Mouse (Mus musculus): ENCODE data around the gene Ceacam19. TPM values are rescaled to one million over a fixed set of nuclear protein-coding genes. Genes with fewer than 3 reads are reported as not detected.
A peak's percentile ranks its signal among the peaks of the same experiment; 100 is the strongest.

Ceacam19 gene
- total RNA-seq, 2 experiments from 2014 or later = not detected

DNA sequence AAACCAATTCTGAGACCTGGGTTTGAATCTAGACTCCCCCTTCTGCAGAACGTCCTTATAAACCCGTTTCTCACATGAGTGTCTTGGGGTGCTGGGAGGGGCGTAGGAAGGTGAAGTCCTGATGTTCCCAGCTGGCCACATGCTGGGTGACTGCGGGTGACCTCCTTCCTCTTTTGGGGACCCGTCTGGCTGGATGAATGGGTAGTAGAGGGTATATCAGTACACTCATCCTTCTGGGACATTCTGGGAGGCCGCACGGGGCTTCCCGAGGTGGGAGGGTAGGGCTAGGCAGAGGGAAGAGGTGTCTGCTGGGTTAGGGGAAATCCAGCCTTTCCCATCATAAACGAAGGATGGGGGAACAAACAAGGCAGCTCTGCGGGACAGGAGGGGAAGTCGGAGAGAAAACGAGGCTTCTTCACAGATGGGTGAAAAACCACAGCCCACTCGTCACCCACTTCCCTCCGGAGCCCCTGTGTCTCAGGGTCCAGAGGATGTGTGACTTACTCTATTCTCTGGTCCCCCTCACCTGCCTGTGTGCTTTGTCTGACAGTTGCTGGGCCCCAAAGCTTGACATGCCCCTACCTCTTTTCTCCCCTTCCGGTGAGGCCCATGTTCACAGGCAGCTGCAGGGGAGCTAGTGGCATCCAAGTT is 43.1 kb downstream of the Ceacam19 start:
- intact Hi-C loops (cut with DNase I) = no loop called here
- no peak for DNase-seq (ENCODE audit: extremely low spot score in 1 of 2, low spot score in 2 of 2)

- intact Hi-C loops (cut with DNase I) = no loop called here
- peak in 1 of 2 experiments; percentile 68 for DNase-seq (ENCODE audit: extremely low spot score in 1 of 2, low spot score in 2 of 2)
Measured at GRCm38 (mm10) chr7:19843561-19843960, 44.2 kb downstream of the Ceacam19 start.

GRCm38 (mm10) chr7:19842885-19843504 is 44.8 kb downstream of the Ceacam19 start:
- DNase-seq (ENCODE audit: extremely low spot score in 1 of 2, low spot score in 2 of 2) = no peak
- intact Hi-C loops (cut with DNase I) = no loop called here

DNA sequence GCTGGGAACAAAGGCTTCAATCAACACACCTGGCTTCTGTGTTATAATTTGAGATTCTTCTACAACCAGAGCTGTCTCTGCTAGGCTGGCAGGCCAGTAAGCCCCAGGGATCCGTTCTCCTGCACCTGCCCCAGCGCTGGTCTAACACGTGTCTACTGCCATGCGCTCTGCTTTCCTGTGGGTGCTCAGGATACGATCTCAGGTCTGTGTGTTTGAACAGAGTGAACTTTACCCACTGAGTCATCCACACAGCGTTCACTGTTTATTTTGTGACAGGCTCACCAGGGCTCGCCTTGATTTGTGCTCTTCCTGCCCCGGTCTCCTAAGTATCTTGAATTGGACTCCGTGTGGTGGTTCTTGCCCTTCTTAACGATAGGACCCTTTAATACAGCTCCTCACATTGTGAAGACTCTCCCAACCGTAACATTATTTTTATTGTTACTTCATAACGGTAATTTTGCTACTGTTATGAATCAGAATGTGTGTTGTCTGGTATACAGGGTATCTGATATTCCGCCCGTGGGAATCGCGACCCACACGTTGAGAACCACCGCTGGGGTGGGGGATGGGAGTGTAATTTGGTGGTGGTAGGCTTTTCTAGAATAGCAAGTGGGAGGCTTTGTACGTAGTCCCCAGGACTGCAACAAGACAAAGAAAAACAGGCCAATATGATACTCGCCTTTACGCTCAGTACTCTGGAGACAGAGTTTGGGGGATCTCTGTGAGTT is 45.9 kb downstream of the Ceacam19 start:
- DNase-seq (ENCODE audit: extremely low spot score in 1 of 2, low spot score in 2 of 2) = no peak
- intact Hi-C loops (cut with DNase I) = no loop called here

GRCm38 (mm10) chr7:19840936-19841335 is 46.8 kb downstream of the Ceacam19 start:
- DNase-seq (ENCODE audit: extremely low spot score in 1 of 2, low spot score in 2 of 2) = no peak
- intact Hi-C loops (cut with DNase I) = no loop called here

GRCm38 (mm10) chr7:19840371-19840770 is 47.4 kb downstream of the Ceacam19 start:
- intact Hi-C loops (cut with DNase I) = no loop called here

DNA sequence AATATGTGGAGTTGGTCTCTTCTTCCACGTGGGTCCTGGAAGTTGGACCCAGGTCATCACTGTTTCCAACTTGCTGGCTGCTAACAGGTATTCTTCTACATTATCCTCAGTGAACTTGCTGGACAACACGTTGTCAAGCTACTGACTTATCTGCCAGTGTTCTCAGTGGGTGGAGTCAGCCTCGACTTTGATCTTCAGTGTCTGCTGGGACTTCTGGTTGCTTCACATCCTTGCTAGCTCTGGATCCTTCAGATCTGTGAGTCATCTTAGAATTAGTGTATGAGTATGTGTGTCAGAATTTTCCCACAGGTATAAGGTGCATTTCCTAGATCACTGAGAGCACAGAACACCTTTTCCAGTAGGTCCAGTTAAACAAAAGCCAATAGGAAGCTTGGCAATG is 50.9 kb downstream of the Ceacam19 start:
- intact Hi-C loops (cut with DNase I) = no loop called here
- DNase-seq (ENCODE audit: extremely low spot score in 1 of 2, low spot score in 2 of 2) = no peak

More at GRCm38 (mm10) chr7:19840371-19840770, 47.4 kb downstream of the Ceacam19 start:
- DNase-seq (ENCODE audit: extremely low spot score in 1 of 2, low spot score in 2 of 2) = no peak

GRCm38 (mm10) chr7:19834055-19834454 is 53.7 kb downstream of the Ceacam19 start:
- no peak for DNase-seq (ENCODE audit: extremely low spot score in 1 of 2, low spot score in 2 of 2)
- intact Hi-C loops (cut with DNase I) = loop anchor here (5.0 kb wide), 1 partner anchor 52 kb away; no protein-coding TSS in a partner anchor

DNA sequence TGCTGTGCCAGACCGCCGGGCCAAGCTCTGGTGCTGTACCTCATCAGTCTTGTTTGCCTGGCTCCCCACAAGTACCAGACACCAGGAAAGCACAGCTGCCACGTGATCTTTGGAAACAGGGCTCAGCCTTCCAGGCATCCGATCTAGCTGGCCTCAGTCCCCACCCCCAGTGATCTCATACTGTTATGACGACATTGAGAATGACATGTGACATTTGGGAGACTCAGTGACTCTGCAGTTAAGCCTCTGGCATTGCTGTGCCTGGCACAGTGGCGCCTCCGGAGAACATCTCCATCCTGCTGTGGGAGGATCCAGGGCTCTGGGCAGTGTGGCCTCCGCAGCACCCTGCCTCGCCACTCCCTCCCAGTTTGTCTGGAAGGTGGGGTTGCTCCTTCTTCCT is 55.9 kb downstream of the Ceacam19 start:
- DNase-seq (ENCODE audit: extremely low spot score in 1 of 2, low spot score in 2 of 2) = no peak
- intact Hi-C loops (cut with DNase I) = loop anchor here (5.0 kb wide), 1 partner anchor 50 kb away; no protein-coding TSS in a partner anchor

- intact Hi-C loops (cut with DNase I) = loop anchor here (5.0 kb wide), 1 partner anchor 48 kb away; no protein-coding TSS in a partner anchor
- peak in 1 of 2 experiments; percentile 81 for DNase-seq (ENCODE audit: extremely low spot score in 1 of 2, low spot score in 2 of 2)
Measured at GRCm38 (mm10) chr7:19830682-19831156, 57.0 kb downstream of the Ceacam19 start.

DNA sequence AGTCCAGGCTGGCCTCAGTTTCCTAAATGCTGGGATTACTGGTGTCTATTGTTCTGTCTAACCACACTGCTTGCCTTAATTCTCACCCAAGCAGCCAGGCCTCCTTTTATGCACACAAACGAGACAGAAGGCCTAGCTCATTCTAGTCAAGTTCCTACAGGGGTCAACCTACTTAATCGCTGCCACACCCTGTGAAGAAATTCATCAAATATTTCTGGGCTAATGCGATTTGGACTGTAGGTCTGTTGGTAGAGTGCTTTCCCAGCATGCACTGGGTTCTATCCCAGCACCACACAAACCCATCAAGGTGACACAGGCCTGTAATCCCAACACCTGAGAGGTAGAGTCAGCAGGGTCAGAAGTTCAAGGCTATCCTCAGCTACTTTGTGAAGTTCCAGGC is 58.1 kb downstream of the Ceacam19 start:
- intact Hi-C loops (cut with DNase I) = loop anchor here (5.0 kb wide), 1 partner anchor 47 kb away; no protein-coding TSS in a partner anchor
- no peak for DNase-seq (ENCODE audit: extremely low spot score in 1 of 2, low spot score in 2 of 2)

GRCm38 (mm10) chr7:19826756-19827155 is 61.0 kb downstream of the Ceacam19 start:
- intact Hi-C loops (cut with DNase I) = no loop called here
- no peak for DNase-seq (ENCODE audit: extremely low spot score in 1 of 2, low spot score in 2 of 2)

Other genes starting within 250 kb of the Ceacam19 start
- gene Clptm1, start 222.9 kb downstream of the Ceacam19 start, total RNA-seq (2021) = 100 to 1,000 TPM; 144 to 147 TPM
- gene Apoc2, start 210.0 kb downstream of the Ceacam19 start, total RNA-seq (2021) = not detected
- not detected for gene Gm44805, start 206.5 kb downstream of the Ceacam19 start, total RNA-seq (2021)
- gene Apoc4, start 206.5 kb downstream of the Ceacam19 start, total RNA-seq (2021) = not detected
- 1 to 10 TPM; 3.1 to 3.3 TPM for gene Apoc1, start 195.3 kb downstream of the Ceacam19 start, total RNA-seq (2021)
- 1,000 to 10,000 TPM; 1,326 to 1,376 TPM for gene Apoe, start 188.8 kb downstream of the Ceacam19 start, total RNA-seq (2021)
- 100 to 1,000 TPM; 114 to 118 TPM for gene Tomm40, start 172.5 kb downstream of the Ceacam19 start, total RNA-seq (2021)
- gene Nectin2, start 137.5 kb downstream of the Ceacam19 start, total RNA-seq (2021) = 10 to 100 TPM; 18.9 to 22.0 TPM
- 10 to 100 TPM; 10.3 to 10.9 TPM for gene Bcam, start 116.9 kb downstream of the Ceacam19 start, total RNA-seq (2021)
- not detected for gene Cblc, start 91.2 kb downstream of the Ceacam19 start, total RNA-seq (2021)
- 1 to 10 TPM in 1 of 2 experiments, not detected in 1; 1.0 TPM for gene Bcl3, start 65.2 kb downstream of the Ceacam19 start, total RNA-seq (2021)
- gene Gm19345, start 36.0 kb downstream of the Ceacam19 start, total RNA-seq (2021) = 1 to 10 TPM; 6.3 to 6.7 TPM
- gene Ceacam16, start 26.7 kb downstream of the Ceacam19 start, total RNA-seq (2021) = not detected
- 10 to 100 TPM in 1 of 2 experiments, 1 to 10 TPM in 1; 9.8 to 14.1 TPM for gene Pvr, start 33.2 kb upstream of the Ceacam19 start, total RNA-seq (2021)
- not detected for gene Igsf23, start 62.8 kb upstream of the Ceacam19 start, total RNA-seq (2021)
- not detected for gene Ceacam20, start 77.4 kb upstream of the Ceacam19 start, total RNA-seq (2021)
- gene Nlrp9b, start 103.5 kb upstream of the Ceacam19 start, total RNA-seq (2021) = not detected
- not detected for gene Vmn1r91, start 211.7 kb upstream of the Ceacam19 start, total RNA-seq (2021)
- gene Gm16442, start 234.6 kb upstream of the Ceacam19 start, total RNA-seq (2021) = not detected